Comparison of ENCODE assay signal across 9 mouse cellular contexts in the genomic region with DNA sequence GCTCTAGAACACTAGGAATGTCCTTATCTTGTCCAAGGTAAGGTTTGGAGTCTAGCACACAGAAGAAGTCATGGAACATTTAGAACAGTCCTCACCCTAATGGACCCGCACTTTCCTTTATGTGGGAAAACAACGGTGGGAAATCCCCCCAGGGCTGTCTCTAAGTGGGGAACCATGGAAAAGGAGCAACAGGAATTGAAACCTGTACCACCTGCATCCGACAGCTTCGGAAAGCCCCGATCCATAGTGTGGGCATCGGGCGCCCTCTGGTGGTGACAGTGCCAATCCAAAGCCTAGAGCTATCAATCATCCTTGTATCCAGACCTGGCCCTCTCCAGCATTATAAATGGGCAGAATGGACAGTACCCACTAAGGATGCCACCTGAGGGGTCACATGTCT.
DNase-seq lines count a peak whose midpoint lies in the region; TF ChIP-seq lines count a peak whose summit lies in the region.
"Had no signal": no experiment of that assay in that cellular context is flagged by ENCODE, and none has a peak within 500 bp of the region (broad histone marks: within the 10 kb centered on the region; RNA-seq: fewer than 3 reads in every experiment).

No protein-coding gene starts in this region.

- H3ac ChIP-seq in C2C12 (ENCODE audit: control insufficient read depth, insufficient read length, low read depth) = no peak overlapping the region

- H3K4me1 ChIP-seq in lung, adult 2 months (ENCODE audit: control insufficient read depth, insufficient read depth, low read length) = no peaks in the 10 kb centered on the region
- H3K4me1 ChIP-seq: heart, embryonic 13.5 days had no signal

- no peaks in the 10 kb centered on the region for H3K79me3 ChIP-seq in C2C12 (ENCODE audit: low read depth)

- intact Hi-C loops in gastrocnemius, postnatal 36 days (cut with DNase I) = loop anchor here (5.0 kb wide), 1 partner anchor 800 kb away; no protein-coding TSS in a partner anchor

- no peaks in the 10 kb centered on the region for H3K79me2 ChIP-seq in C2C12 (ENCODE audit: control insufficient read depth, insufficient read depth)

- H3K36me3 ChIP-seq in C2C12 (ENCODE audit: control insufficient read depth, insufficient read depth) = no peaks in the 10 kb centered on the region
- H3K36me3 ChIP-seq: heart, embryonic 13.5 days had no signal

- TF ChIP-seq POLR2A in lung, adult 2 months (IDR thresholded peaks at IDR 0.05; ENCODE audit: borderline replicate concordance, extremely low read depth, low read depth, low read length) = no peak

- H3K27me3 ChIP-seq in C2C12 (ENCODE audit: control insufficient read depth, insufficient read depth, insufficient read length) = peaks cover 45% of the 10 kb centered on the region

- 7% methylated on average over 7 of the region's 7 CpGs for WGBS in lung, adult 2 months

- TF ChIP-seq CTCF in C2C12 (IDR thresholded peaks at IDR 0.05; ENCODE audit: control insufficient read depth, insufficient read depth, insufficient read length) = peak; percentile 86
- peak; percentile 81 for TF ChIP-seq CTCF in lung, adult 2 months (IDR thresholded peaks at IDR 0.05; ENCODE audit: insufficient read depth, low read length)

- DNase-seq in adrenal gland, adult 2 months = peak; percentile 71
- peak; percentile 88 for DNase-seq in embryo, embryonic 10 days (ENCODE audit: low spot score)
- peak; percentile 45 to 47 for DNase-seq in gastrocnemius, postnatal 36 days
- DNase-seq in kidney, postnatal 4 days = peak; percentile 90
- DNase-seq in lung, adult 2 months = peak; percentile 76
- peak; percentile 61 for DNase-seq in ovary, postnatal 14 days (ENCODE audit: low spot score)
- DNase-seq in thymus, postnatal 0 days (ENCODE audit: low spot score) = peak; percentile 37

- no peak overlapping the region for H3K4me3 ChIP-seq in C2C12 (ENCODE audit: insufficient read depth, poor library complexity, severe bottlenecking)
- H3K4me3 ChIP-seq in lung, adult 2 months (replicated peaks; ENCODE audit: extremely low read depth, low read depth, low read length) = no peak overlapping the region
- H3K4me3 ChIP-seq: heart, embryonic 13.5 days had no signal

TF ChIP-seq in C2C12, 6 proteins besides CTCF, POLR2A, EP300 and RAD21:
- TF ChIP-seq CEBPB (IDR thresholded peaks at IDR 0.05; ENCODE audit: low read depth) = no peak
- no peak for TF ChIP-seq MYOG (IDR thresholded peaks at IDR 0.05; ENCODE audit: control insufficient read depth, extremely low read depth, insufficient read length)
- no peak for TF ChIP-seq FOSL1 (IDR thresholded peaks at IDR 0.05; ENCODE audit: insufficient read depth, low read length, poor library complexity, severe bottlenecking)
- no peak for TF ChIP-seq MAX (IDR thresholded peaks at IDR 0.05)
- TF ChIP-seq MYOD1 (IDR thresholded peaks at IDR 0.05; ENCODE audit: control insufficient read depth, insufficient read length, low read depth) = no peak
- no peak for TF ChIP-seq USF1 (IDR thresholded peaks at IDR 0.05; ENCODE audit: low read depth)

Comparison
In these comparisons a context has a peak if more than half of its experiments do, and no peak if none do; other contexts are left out.
1. DNase-seq: peak in every context shown above with its lines; median percentile 90 in kidney, postnatal 4 days; 88 in embryo, embryonic 10 days; 76 in lung, adult 2 months; 71 in adrenal gland, adult 2 months; 61 in ovary, postnatal 14 days; 46 in gastrocnemius, postnatal 36 days; 37 in thymus, postnatal 0 days.